Mouse (Mus musculus) heart, postnatal 0 days (tissue): ENCODE results near the gene Spag4.

ENCODE experiments used
- CTCF ChIP-seq: IDR thresholded peaks from 2 replicates; pipeline ENCODE4 v1.5.1; 2016; ENCODE audit warnings: antibody characterized with exemption, control low read depth, low read depth
- EP300 ChIP-seq: IDR thresholded peaks from 2 replicates; pipeline ENCODE4 v1.6.1; 2016; ENCODE audit warnings: antibody characterized with exemption, low read depth

DNA sequence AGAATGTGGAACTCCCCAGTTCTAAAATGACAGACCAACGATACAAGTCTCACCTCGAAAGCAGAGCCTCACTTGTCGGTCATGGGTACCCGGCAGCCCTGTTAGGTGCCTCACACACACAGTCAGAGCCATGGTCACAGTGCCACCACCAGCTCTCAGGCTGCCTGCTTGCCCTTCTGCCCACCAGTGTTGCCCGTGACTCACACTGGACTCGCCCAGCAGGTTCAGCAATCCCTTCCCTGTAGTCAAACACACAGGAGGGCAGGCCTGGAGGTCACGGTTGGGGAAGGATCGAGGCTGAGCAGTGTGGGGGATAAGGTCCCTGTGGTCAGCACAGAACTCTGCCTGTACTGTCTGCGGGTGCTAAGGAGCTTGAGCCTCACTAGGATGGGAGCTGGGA, 12.2 kb upstream of the Spag4 start, which contains the start of gene Fer1l4:
- TF ChIP-seq CTCF (no peak), EP300 (no peak)
